Comparison of ENCODE assay signal across 7 mouse cellular contexts in the genomic region with DNA sequence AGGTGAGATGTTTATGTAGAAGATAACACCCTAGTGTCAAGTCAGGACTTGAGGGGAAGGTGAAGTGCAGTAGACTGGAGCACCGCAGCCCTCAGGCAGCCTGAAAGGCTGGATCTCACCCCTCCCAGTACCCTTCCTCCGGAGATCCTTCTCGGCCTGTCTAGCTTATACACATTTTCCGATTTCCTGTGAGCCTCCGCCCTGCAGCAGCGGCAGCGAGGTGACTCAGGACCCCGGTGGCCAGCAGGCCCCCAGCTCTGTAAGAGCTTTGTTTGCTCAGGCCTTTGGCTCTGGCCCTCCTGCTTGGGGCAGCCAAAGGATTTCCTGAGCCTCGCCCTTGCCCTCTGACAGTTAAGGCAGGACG. TPM values are rescaled to one million over a fixed set of nuclear protein-coding genes. Genes with fewer than 3 reads are reported as not detected.
DNase-seq lines count a peak whose midpoint lies in the region; ATAC-seq and TF ChIP-seq lines count a peak whose summit lies in the region.

No protein-coding gene starts in this region.

- no peaks in the 10 kb centered on the region for H3K9me3 ChIP-seq in ES-E14 (ENCODE audit: control insufficient read depth, insufficient read depth, low read depth, low read length)
- no peaks in the 10 kb centered on the region for H3K9me3 ChIP-seq in embryonic facial prominence, embryonic 15.5 days (replicated peaks)
- H3K9me3 ChIP-seq in hindbrain, embryonic 10.5 days = no peaks in the 10 kb centered on the region
- H3K9me3 ChIP-seq in liver, embryonic 14.5 days (ENCODE audit: control insufficient read depth, low read length) = no peaks in the 10 kb centered on the region
- H3K9me3 ChIP-seq in stomach, embryonic 15.5 days = no peaks in the 10 kb centered on the region

- H3K4me2 ChIP-seq in embryonic facial prominence, embryonic 15.5 days (replicated peaks) = peak overlapping the region; percentile 96
- H3K4me2 ChIP-seq in liver, embryonic 14.5 days (ENCODE audit: low read depth) = peak overlapping the region; percentile 100
- H3K4me2 ChIP-seq in stomach, embryonic 15.5 days = peak overlapping the region; percentile 97

- no peak for TF ChIP-seq CTCF in liver, embryonic 14.5 days (IDR thresholded peaks at IDR 0.05; ENCODE audit: low read depth)

- DNase-seq in ES-E14 (ENCODE audit: low read depth, low spot score) = no peak
- DNase-seq in hindbrain, embryonic 10.5 days (ENCODE audit: low spot score) = no peak
- DNase-seq in liver, embryonic 14.5 days (ENCODE audit: low read depth in 3 of 3, low spot score in 3 of 3) = no peak
- no peak for DNase-seq in right cerebral cortex, adult 2 months (ENCODE audit: low spot score in 2 of 2)
- no peak for DNase-seq in B cell, adult 2 months

- in situ Hi-C loops in ES-E14 (cut with MboI; ENCODE audit: low sequenced_read_pairs in 2 of 2, unreplicated experiment in 2 of 2) = no loop called here

- H3K27me3 ChIP-seq in embryonic facial prominence, embryonic 15.5 days = no peaks in the 10 kb centered on the region
- H3K27me3 ChIP-seq in hindbrain, embryonic 10.5 days (ENCODE audit: insufficient read depth, poor library complexity, severe bottlenecking) = no peaks in the 10 kb centered on the region
- no peaks in the 10 kb centered on the region for H3K27me3 ChIP-seq in liver, embryonic 14.5 days (ENCODE audit: control insufficient read depth, insufficient read depth, low read length)
- no peaks in the 10 kb centered on the region for H3K27me3 ChIP-seq in stomach, embryonic 15.5 days (replicated peaks)

- H3K4me3 ChIP-seq in ES-E14 (ENCODE audit: insufficient read depth in 1 of 2, low read depth in 1 of 2, low read length in 2 of 2, poor library complexity in 1 of 2, severe bottlenecking in 1 of 2) = peak overlapping the region; percentile 70 to 78
- peak overlapping the region; percentile 67 for H3K4me3 ChIP-seq in embryonic facial prominence, embryonic 15.5 days (replicated peaks)
- peak overlapping the region; percentile 67 for H3K4me3 ChIP-seq in hindbrain, embryonic 10.5 days
- H3K4me3 ChIP-seq in liver, embryonic 14.5 days (ENCODE audit: insufficient read depth in 1 of 2, low read depth in 2 of 2, low read length in 2 of 2) = peak overlapping the region in 1 of 2 experiments; percentile 62; a peak in 2 of 4 replicates
- peak overlapping the region; percentile 70 for H3K4me3 ChIP-seq in stomach, embryonic 15.5 days (replicated peaks)

- peaks cover 0 to 10% of the 10 kb centered on the region in 2 experiments; a peak in 2 of 4 replicates for H3K4me1 ChIP-seq in ES-E14 (ENCODE audit: control insufficient read depth in 2 of 2, insufficient read depth in 2 of 2, low read length in 2 of 2, poor library complexity in 1 of 2)
- H3K4me1 ChIP-seq in embryonic facial prominence, embryonic 15.5 days = peaks cover 15% of the 10 kb centered on the region
- H3K4me1 ChIP-seq in hindbrain, embryonic 10.5 days (replicated peaks) = peaks cover 35% of the 10 kb centered on the region
- peaks cover 4 to 6% of the 10 kb centered on the region in 2 experiments; a peak in 2 of 4 replicates for H3K4me1 ChIP-seq in liver, embryonic 14.5 days (replicated peaks; ENCODE audit: control insufficient read depth in 2 of 2, insufficient read depth in 2 of 2, low read length in 1 of 2)
- peaks cover 12% of the 10 kb centered on the region; the same call in 1 of the 2 replicates for H3K4me1 ChIP-seq in stomach, embryonic 15.5 days

- H3K9ac ChIP-seq in ES-E14 (ENCODE audit: insufficient read depth, low read depth, low read length, poor library complexity, severe bottlenecking) = peak overlapping the region; percentile 32
- 0 out of 2 replicates have a peak overlapping the region, but pooled peaks have one; percentile 12 for H3K9ac ChIP-seq in embryonic facial prominence, embryonic 15.5 days
- no peak overlapping the region for H3K9ac ChIP-seq in liver, embryonic 14.5 days (replicated peaks)
- no peak overlapping the region for H3K9ac ChIP-seq in stomach, embryonic 15.5 days

- H3K27ac ChIP-seq in ES-E14 (ENCODE audit: insufficient read depth, low read depth, low read length, poor library complexity, severe bottlenecking) = no peak overlapping the region; the same call in 1 of the 2 replicates
- peak overlapping the region; percentile 91 for H3K27ac ChIP-seq in embryonic facial prominence, embryonic 15.5 days (replicated peaks)
- peak overlapping the region; percentile 89 for H3K27ac ChIP-seq in hindbrain, embryonic 10.5 days
- H3K27ac ChIP-seq in liver, embryonic 14.5 days = no peak overlapping the region
- H3K27ac ChIP-seq in stomach, embryonic 15.5 days = peak overlapping the region; percentile 92

- peak; percentile 44; the same call in 1 of the 2 replicates for ATAC-seq in embryonic facial prominence, embryonic 15.5 days (ENCODE audit: insufficient number of reproducible peaks, low FRiP score, low TSS enrichment, low read depth)
- ATAC-seq in liver, embryonic 14.5 days (ENCODE audit: insufficient read depth) = peak; percentile 12; the same call in 1 of the 2 replicates
- 0 out of 2 replicates have a peak, but pooled peaks have one; percentile 16 for ATAC-seq in stomach, embryonic 15.5 days (ENCODE audit: insufficient read depth, low FRiP score, low read depth)

- H3K36me3 ChIP-seq in ES-E14 (ENCODE audit: control insufficient read depth, insufficient read depth, low read length, poor library complexity, severe bottlenecking) = peaks cover 2% of the 10 kb centered on the region; the same call in 1 of the 2 replicates
- H3K36me3 ChIP-seq in embryonic facial prominence, embryonic 15.5 days = 0 out of 2 replicates have a peak, but pooled peaks cover 5% of the 10 kb centered on the region
- peaks cover 32% of the 10 kb centered on the region for H3K36me3 ChIP-seq in hindbrain, embryonic 10.5 days
- no peaks in the 10 kb centered on the region for H3K36me3 ChIP-seq in liver, embryonic 14.5 days (replicated peaks; ENCODE audit: control insufficient read depth, insufficient read depth, low read depth)
- H3K36me3 ChIP-seq in stomach, embryonic 15.5 days = no peaks in the 10 kb centered on the region

- TF ChIP-seq EP300 in liver, embryonic 14.5 days (IDR thresholded peaks at IDR 0.05; ENCODE audit: low read depth) = no peak

- WGBS in embryonic facial prominence, embryonic 15.5 days = 11% methylated on average over 10 of the region's 10 CpGs
- WGBS in hindbrain, embryonic 10.5 days = 23% methylated on average over 10 of the region's 10 CpGs
- 8% methylated on average over 10 of the region's 10 CpGs for WGBS in liver, embryonic 14.5 days (ENCODE audit: insufficient replicate concordance)
- whole genome bisulfite sequencing in stomach, embryonic 15.5 days = 12% methylated on average over 10 of the region's 10 CpGs

TF ChIP-seq in ES-E14, 5 proteins besides CTCF, POLR2A, EP300 and RAD21:
- TF ChIP-seq CHD2 (IDR thresholded peaks at IDR 0.05; ENCODE audit: low read depth, low read length) (no peak), MAFK (IDR thresholded peaks at IDR 0.05; ENCODE audit: insufficient read depth, low read depth, low read length) (no peak), HCFC1 (IDR thresholded peaks at IDR 0.05; ENCODE audit: borderline replicate concordance, insufficient read depth, low read length) (no peak), ZNF384 (IDR thresholded peaks at IDR 0.05; ENCODE audit: low read depth, low read length) (no peak), ZC3H11A (IDR thresholded peaks at IDR 0.05; ENCODE audit: borderline replicate concordance, low read depth, low read length) (no peak)

RNA-seq across cellular contexts. Expression of a gene that starts 0.8 kb away (rescaled TPM):
- total RNA-seq in ES-E14 (2012; rRNA removed) = 19.1 and 24.3 TPM in 2 replicates
- polyA plus RNA-seq in embryonic facial prominence, embryonic 15.5 days (2015; fragmentation: Nextera tagmentation; extraction: Ambion mirVana) = 8.2 and 9.5 TPM in 2 replicates
- polyA plus RNA-seq in hindbrain, embryonic 10.5 days (2016; fragmentation: Nextera tagmentation; extraction: Ambion mirVana) = 9.7 TPM in 2 replicates
- 3.0 and 3.5 TPM in 2 replicates for polyA plus RNA-seq in liver, embryonic 14.5 days (2012; rRNA removed)
- 1.8 and 2.0 TPM in 2 replicates for polyA plus RNA-seq in liver, embryonic 14.5 days (2014; fragmentation: Nextera tagmentation; extraction: Ambion mirVana)
- polyA plus RNA-seq in stomach, embryonic 15.5 days (2015; fragmentation: Nextera tagmentation; extraction: Ambion mirVana) = 7.9 and 10.5 TPM in 2 replicates

RNA-seq across cellular contexts. Expression of a gene that starts 15.1 kb away (rescaled TPM):
- total RNA-seq in ES-E14 (2012; rRNA removed) = 133 and 202 TPM in 2 replicates
- polyA plus RNA-seq in embryonic facial prominence, embryonic 15.5 days (2015; fragmentation: Nextera tagmentation; extraction: Ambion mirVana) = 25.2 and 30.0 TPM in 2 replicates
- polyA plus RNA-seq in hindbrain, embryonic 10.5 days (2016; fragmentation: Nextera tagmentation; extraction: Ambion mirVana) = 37.6 and 41.5 TPM in 2 replicates
- 23.4 and 25.5 TPM in 2 replicates for polyA plus RNA-seq in liver, embryonic 14.5 days (2012; rRNA removed)
- polyA plus RNA-seq in liver, embryonic 14.5 days (2014; fragmentation: Nextera tagmentation; extraction: Ambion mirVana) = 17.4 and 21.5 TPM in 2 replicates
- 46.5 and 47.1 TPM in 2 replicates for polyA plus RNA-seq in stomach, embryonic 15.5 days (2015; fragmentation: Nextera tagmentation; extraction: Ambion mirVana)

RNA-seq across cellular contexts. Expression of a gene that starts 21.2 kb away (rescaled TPM):
- 695 and 901 TPM in 2 replicates for total RNA-seq in ES-E14 (2012; rRNA removed)
- polyA plus RNA-seq in embryonic facial prominence, embryonic 15.5 days (2015; fragmentation: Nextera tagmentation; extraction: Ambion mirVana) = 351 and 370 TPM in 2 replicates
- polyA plus RNA-seq in hindbrain, embryonic 10.5 days (2016; fragmentation: Nextera tagmentation; extraction: Ambion mirVana) = 607 and 799 TPM in 2 replicates
- polyA plus RNA-seq in liver, embryonic 14.5 days (2012; rRNA removed) = 56.1 and 159 TPM in 2 replicates
- polyA plus RNA-seq in liver, embryonic 14.5 days (2014; fragmentation: Nextera tagmentation; extraction: Ambion mirVana) = 179 and 189 TPM in 2 replicates
- polyA plus RNA-seq in stomach, embryonic 15.5 days (2015; fragmentation: Nextera tagmentation; extraction: Ambion mirVana) = 426 and 452 TPM in 2 replicates

RNA-seq across cellular contexts. Expression of a gene that starts 29.6 kb away (rescaled TPM):
- total RNA-seq in ES-E14 (2012; rRNA removed) = 22.6 and 35.2 TPM in 2 replicates
- polyA plus RNA-seq in embryonic facial prominence, embryonic 15.5 days (2015; fragmentation: Nextera tagmentation; extraction: Ambion mirVana) = 45.5 and 46.9 TPM in 2 replicates
- 27.3 and 36.7 TPM in 2 replicates for polyA plus RNA-seq in hindbrain, embryonic 10.5 days (2016; fragmentation: Nextera tagmentation; extraction: Ambion mirVana)
- polyA plus RNA-seq in liver, embryonic 14.5 days (2012; rRNA removed) = 5.6 and 5.8 TPM in 2 replicates
- polyA plus RNA-seq in liver, embryonic 14.5 days (2014; fragmentation: Nextera tagmentation; extraction: Ambion mirVana) = 6.0 and 6.8 TPM in 2 replicates
- 27.2 and 27.9 TPM in 2 replicates for polyA plus RNA-seq in stomach, embryonic 15.5 days (2015; fragmentation: Nextera tagmentation; extraction: Ambion mirVana)

RNA-seq across cellular contexts. Expression of a gene that starts 46.1 kb away (rescaled TPM):
- total RNA-seq in ES-E14 (2012; rRNA removed) = 11.4 and 16.2 TPM in 2 replicates
- polyA plus RNA-seq in embryonic facial prominence, embryonic 15.5 days (2015; fragmentation: Nextera tagmentation; extraction: Ambion mirVana) = 9.3 and 10.1 TPM in 2 replicates
- polyA plus RNA-seq in hindbrain, embryonic 10.5 days (2016; fragmentation: Nextera tagmentation; extraction: Ambion mirVana) = 6.5 and 8.7 TPM in 2 replicates
- polyA plus RNA-seq in liver, embryonic 14.5 days (2012; rRNA removed) = 8.1 and 8.5 TPM in 2 replicates
- 1.9 and 2.0 TPM in 2 replicates for polyA plus RNA-seq in liver, embryonic 14.5 days (2014; fragmentation: Nextera tagmentation; extraction: Ambion mirVana)
- 7.0 and 7.1 TPM in 2 replicates for polyA plus RNA-seq in stomach, embryonic 15.5 days (2015; fragmentation: Nextera tagmentation; extraction: Ambion mirVana)

Comparison
In these comparisons a context has a peak if more than half of its experiments do, and no peak if none do; other contexts are left out.
1. H3K27ac ChIP-seq: peak in embryonic facial prominence, embryonic 15.5 days (single experiment), hindbrain, embryonic 10.5 days (single experiment) and stomach, embryonic 15.5 days (single experiment); none in ES-E14 (single experiment) and liver, embryonic 14.5 days (single experiment).
2. H3K9ac ChIP-seq: peak in ES-E14 (single experiment) and embryonic facial prominence, embryonic 15.5 days (single experiment); none in liver, embryonic 14.5 days (single experiment) and stomach, embryonic 15.5 days (single experiment).
3. Peak in every context shown above with its lines, with median percentiles within 50 percentile points of each other: ATAC-seq and H3K4me2 ChIP-seq.